Mouse (Mus musculus) forebrain, embryonic 12.5 days (tissue): ENCODE measurements around the gene Hs6st1. TPM values are rescaled to one million over a fixed set of nuclear protein-coding genes. Genes with fewer than 3 reads are reported as not detected.
A peak's percentile ranks its signal among the peaks of the same experiment; 100 is the strongest.

Source experiments
- ATAC-seq: fragments of 200-750 bp; cut with Nextera tagmentation; 2 replicates; pipeline ENCODE4 v1.8.0; 2017; ENCODE audit warnings: moderate TSS enrichment; ENCODE audit not compliant: low FRiP score
- H3K27ac ChIP-seq: fragments of 300-500 bp; sonication (generic); 2 replicates; pipeline ENCODE4 v1.5.1; 2016; ENCODE audit warnings: mild to moderate bottlenecking
- H3K27me3 ChIP-seq: fragments of 300-500 bp; sonication (generic); 2 replicates; pipeline ENCODE4 v1.6.1; 2016; ENCODE audit warnings: mild to moderate bottlenecking
- H3K36me3 ChIP-seq: fragments of 300-500 bp; sonication (generic); replicated peaks from 2 replicates; pipeline ENCODE4 v1.6.1; 2016; ENCODE audit warnings: mild to moderate bottlenecking
- H3K4me1 ChIP-seq: fragments of 300-500 bp; sonication (generic); 2 replicates; pipeline ENCODE4 v1.6.1; 2016
- H3K4me2 ChIP-seq: fragments of 300-500 bp; sonication (generic); 2 replicates; pipeline ENCODE4 v1.6.1; 2016; ENCODE audit warnings: mild to moderate bottlenecking, moderate library complexity
- H3K4me3 ChIP-seq: fragments of 300-500 bp; sonication (generic); replicated peaks from 2 replicates; pipeline ENCODE4 v1.5.1; 2016; ENCODE audit warnings: mild to moderate bottlenecking
- H3K9ac ChIP-seq: fragments of 300-500 bp; sonication (generic); 2 replicates; pipeline ENCODE4 v1.6.1; 2016; ENCODE audit warnings: mild to moderate bottlenecking
- H3K9me3 ChIP-seq: fragments of 300-500 bp; sonication (generic); 2 replicates; pipeline ENCODE4 v1.6.1; 2016
- WGBS: fragments of 180-500 bp; shearing (Covaris S2); methylation state at CpG from one replicate; pipeline ENCODE4 v1.1.7; 2016; 5-methylcytosine and 5-hydroxymethylcytosine counted together
- microRNA-seq: library from miRNA; unstranded; fragments of <30 nt; microRNA quantifications from one replicate; pipeline ENCODE4, GENCODE M21; 2017
- polyA plus RNA-seq: library from polyadenylated mRNA; unstranded; fragments of >200 nt; fragmentation: Nextera tagmentation; extraction: Ambion mirVana; gene quantifications from 2 replicates; pipeline ENCODE4 v1.2.1, GENCODE M21; 2016

The Hs6st1 gene
- polyA plus RNA-seq, 1 experiment from 2014 or later, result 8.4 TPM

DNA sequence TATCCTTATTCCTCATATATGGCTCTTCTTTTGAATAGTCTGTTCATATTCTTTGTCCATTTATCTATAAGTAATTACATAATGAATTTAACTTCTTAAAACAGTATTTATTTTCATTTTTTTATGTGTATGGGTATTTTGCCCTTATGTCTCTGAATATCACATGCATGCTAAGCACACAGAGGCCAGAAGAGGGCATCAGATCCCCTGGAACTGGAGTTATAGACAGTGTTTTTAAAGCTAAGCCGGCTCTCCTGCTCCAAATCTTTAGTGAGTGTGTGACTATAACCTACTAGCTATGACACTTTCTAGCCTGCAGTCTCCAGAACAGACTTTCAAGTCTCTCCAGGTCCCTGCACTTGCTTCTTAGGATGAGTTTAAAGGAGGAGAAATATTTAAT, 76.8 kb downstream of the Hs6st1 start:
- H3K36me3 ChIP-seq, result peaks cover 76% of the 10 kb centered on the region
- no peaks in the 10 kb centered on the region for H3K9me3 ChIP-seq
- H3K4me2 ChIP-seq, result no peak overlapping the region
- H3K27me3 ChIP-seq, result no peaks in the 10 kb centered on the region
- H3K9ac ChIP-seq, result no peak overlapping the region
- WGBS, result 40% methylated on average over 1 of the region's 1 CpGs
- no peak overlapping the region for H3K4me3 ChIP-seq
- no peaks in the 10 kb centered on the region for H3K4me1 ChIP-seq
- ATAC-seq, result no peak
- H3K27ac ChIP-seq, result no peak overlapping the region

DNA sequence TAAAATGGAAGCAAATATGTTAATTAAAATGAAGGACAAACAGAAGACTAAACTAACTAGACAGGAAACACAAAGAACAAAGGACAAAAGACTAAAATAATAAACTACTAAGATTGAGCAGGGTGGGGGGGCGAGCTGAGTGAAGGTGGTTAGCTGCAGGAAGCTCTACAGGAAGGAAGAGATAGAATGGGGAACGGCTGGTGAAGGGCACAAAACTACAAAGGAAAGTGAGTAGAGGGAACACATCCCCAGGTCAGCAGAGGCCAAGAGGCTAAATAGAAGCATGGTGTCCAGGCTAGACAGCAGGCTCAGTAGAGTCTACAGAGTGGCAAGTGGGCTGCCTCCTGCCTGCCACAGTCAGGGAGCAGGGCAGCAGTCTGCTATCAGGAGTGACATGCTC, 80.6 kb downstream of the Hs6st1 start:
- no peak for ATAC-seq

DNA sequence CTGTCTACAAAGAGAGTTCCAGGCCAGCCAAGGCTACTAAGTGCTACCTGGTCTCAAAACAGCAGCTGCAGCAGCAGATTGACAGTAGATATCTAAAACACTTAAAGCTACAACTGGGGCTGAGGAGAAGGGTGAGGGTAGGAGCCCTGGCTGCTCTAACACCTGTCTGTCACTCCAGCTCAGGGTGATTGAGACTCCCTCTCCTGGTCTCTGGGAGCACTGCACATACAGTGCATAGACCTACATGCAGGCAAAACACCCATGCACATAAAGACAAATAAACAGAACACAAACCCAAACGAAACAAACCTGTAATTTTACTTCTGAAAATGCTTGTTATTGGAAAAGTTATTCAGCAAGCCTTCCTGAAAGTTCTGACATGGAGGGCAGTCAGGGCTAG, 81.2 kb downstream of the Hs6st1 start:
- Histone ChIP-seq H3K9me3 (no peaks in the 10 kb centered on the region), H3K4me2 (no peak overlapping the region), H3K4me3 (no peak overlapping the region), H3K9ac (no peak overlapping the region), H3K27ac (no peak overlapping the region), H3K36me3 (peaks cover 88% of the 10 kb centered on the region), H3K27me3 (no peaks in the 10 kb centered on the region), H3K4me1 (no peaks in the 10 kb centered on the region)
- ATAC-seq, result no peak
- WGBS, result 79% methylated on average over 1 of the region's 1 CpGs

More for the DNA sequence above, 80.6 kb downstream of the Hs6st1 start:
- H3K9me3 ChIP-seq, result no peaks in the 10 kb centered on the region
- peaks cover 88% of the 10 kb centered on the region for H3K36me3 ChIP-seq
- H3K4me2 ChIP-seq, result no peak overlapping the region
- H3K4me1 ChIP-seq, result no peaks in the 10 kb centered on the region
- H3K4me3 ChIP-seq, result no peak overlapping the region
- H3K9ac ChIP-seq, result no peak overlapping the region
- H3K27me3 ChIP-seq, result no peaks in the 10 kb centered on the region
- WGBS, result 75% methylated on average over 2 of the region's 2 CpGs
- no peak overlapping the region for H3K27ac ChIP-seq

Small RNA genes lying within 50 kb of the gene (microRNA-seq; reads per million reads assigned to microRNA genes)
- gene Mir6897, result 6.6 reads per million, percentile 22 among the genes with 10 or more reads in this experiment

Other genes with a start within 250 kb of the Hs6st1 start
- gene Uggt1, start 176.3 kb downstream of the Hs6st1 start, polyA plus RNA-seq, result 59.8 and 65.3 TPM in 2 replicates
- gene Neurl3, start 206.3 kb downstream of the Hs6st1 start, polyA plus RNA-seq, result 0.34 and 0.45 TPM in 2 replicates
- 2.0 and 2.1 TPM in 2 replicates for gene Arid5a, start 239.3 kb downstream of the Hs6st1 start, polyA plus RNA-seq